Mouse (Mus musculus): Measurements from ENCODE around the gene Shisal1.

DNA sequence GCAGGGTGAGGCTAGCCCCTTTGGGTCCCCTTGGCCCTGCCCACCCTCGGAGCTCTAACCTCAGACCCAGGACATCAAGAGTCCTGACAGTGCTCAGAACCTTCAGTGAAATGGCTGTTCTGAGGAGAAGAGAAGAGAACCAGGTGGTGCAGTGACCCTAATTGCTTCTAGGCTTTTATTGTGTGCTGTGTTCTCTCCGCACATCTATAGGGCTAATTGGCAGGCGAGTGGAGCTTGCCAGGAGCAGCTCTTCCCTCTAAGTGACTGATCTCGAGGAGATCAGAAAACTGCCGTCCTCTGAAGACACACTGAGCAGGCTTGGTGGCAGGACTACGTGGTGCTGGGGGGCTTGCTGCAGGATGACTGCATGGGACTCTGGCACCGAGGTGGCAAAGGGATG is 43.6 kb upstream of the Shisal1 start:
- TF ChIP-seq CTCF (IDR thresholded peaks at IDR 0.05) (no peak), EP300 (IDR thresholded peaks at IDR 0.05) (no peak)

Measured in lung, postnatal 0 days (tissue).